Mouse (Mus musculus): Measurements from ENCODE around the gene Nudt21. TPM values are rescaled to one million over a fixed set of nuclear protein-coding genes. Genes with fewer than 3 reads are reported as not detected.

Gene Nudt21
- 112 TPM for polyA plus RNA-seq (2012; fragmentation: generic; extraction: Trizol)
- long read RNA-seq, experiment 1, full-length matches to known transcripts, result 275 of 306 reads
- long read RNA-seq, experiment 1, partial matches to known transcripts, result 9 of 306 reads
- long read RNA-seq, experiment 1, other reads (novel, unspliced or antisense), result 22 of 306 reads
- long read RNA-seq, experiment 2, full-length matches to known transcripts, result 300 of 316 reads
- long read RNA-seq, experiment 2, partial matches to known transcripts, result 5 of 316 reads
- long read RNA-seq, experiment 2, other reads (novel, unspliced or antisense), result 11 of 316 reads

- Histone ChIP-seq H3K4me3 (ENCODE audit: insufficient read depth, poor library complexity, severe bottlenecking) (peak within 1 kb of the TSS; percentile 68), H3K79me2 (ENCODE audit: control insufficient read depth, insufficient read depth) (peaks cover 67% of the 10 kb centered on the region), H3ac (ENCODE audit: control insufficient read depth, insufficient read length, low read depth) (peak within 1 kb of the TSS; percentile 93), H3K79me3 (ENCODE audit: low read depth) (peaks cover 50% of the 10 kb centered on the region), H3K27me3 (ENCODE audit: control insufficient read depth, insufficient read depth, insufficient read length) (no peaks in the 10 kb centered on the region), H3K36me3 (ENCODE audit: control insufficient read depth, insufficient read depth) (peaks cover 20% of the 10 kb centered on the region)
- no peak for TF ChIP-seq CTCF (IDR thresholded peaks at IDR 0.05; ENCODE audit: control insufficient read depth, insufficient read depth, insufficient read length)
- peak; percentile 88 for TF ChIP-seq CEBPB (IDR thresholded peaks at IDR 0.05; ENCODE audit: low read depth)
- no peak for TF ChIP-seq MAX (IDR thresholded peaks at IDR 0.05)
- no peak for TF ChIP-seq MYOD1 (IDR thresholded peaks at IDR 0.05; ENCODE audit: control insufficient read depth, insufficient read length, low read depth)
- TF ChIP-seq MYOG (IDR thresholded peaks at IDR 0.05; ENCODE audit: control insufficient read depth, extremely low read depth, insufficient read length), result no peak
- TF ChIP-seq USF1 (IDR thresholded peaks at IDR 0.05; ENCODE audit: low read depth), result peak; percentile 2
- TF ChIP-seq FOSL1 (IDR thresholded peaks at IDR 0.05; ENCODE audit: insufficient read depth, low read length, poor library complexity, severe bottlenecking), result no peak
Measured at GRCm38 (mm10) chr8:94036944-94037524, at the start of gene Nudt21, which contains the start of gene Ogfod1. Gene Nudt21, minus strand, starts transcription at chr8:94037031. Gene Ogfod1, plus strand, starts transcription at chr8:94037198.

- no peak overlapping the region for H3ac ChIP-seq (ENCODE audit: control insufficient read depth, insufficient read length, low read depth)
- TF ChIP-seq MYOG (IDR thresholded peaks at IDR 0.05; ENCODE audit: control insufficient read depth, extremely low read depth, insufficient read length), result no peak
- TF ChIP-seq FOSL1 (IDR thresholded peaks at IDR 0.05; ENCODE audit: insufficient read depth, low read length, poor library complexity, severe bottlenecking), result no peak
- no peak for TF ChIP-seq CEBPB (IDR thresholded peaks at IDR 0.05; ENCODE audit: low read depth)
- no peak for TF ChIP-seq CTCF (IDR thresholded peaks at IDR 0.05; ENCODE audit: control insufficient read depth, insufficient read depth, insufficient read length)
- TF ChIP-seq USF1 (IDR thresholded peaks at IDR 0.05; ENCODE audit: low read depth), result no peak
- no peak for TF ChIP-seq MAX (IDR thresholded peaks at IDR 0.05)
- H3K4me3 ChIP-seq (ENCODE audit: insufficient read depth, poor library complexity, severe bottlenecking), result no peak overlapping the region
- no peaks in the 10 kb centered on the region for H3K36me3 ChIP-seq (ENCODE audit: control insufficient read depth, insufficient read depth)
- no peaks in the 10 kb centered on the region for H3K27me3 ChIP-seq (ENCODE audit: control insufficient read depth, insufficient read depth, insufficient read length)
- no peaks in the 10 kb centered on the region for H3K79me3 ChIP-seq (ENCODE audit: low read depth)
- no peaks in the 10 kb centered on the region for H3K79me2 ChIP-seq (ENCODE audit: control insufficient read depth, insufficient read depth)
Measured at GRCm38 (mm10) chr8:94076461-94077192, 39.8 kb upstream of the Nudt21 start.

- Histone ChIP-seq H3K79me3 (ENCODE audit: low read depth) (no peaks in the 10 kb centered on the region), H3K36me3 (ENCODE audit: control insufficient read depth, insufficient read depth) (peaks cover 16% of the 10 kb centered on the region), H3ac (ENCODE audit: control insufficient read depth, insufficient read length, low read depth) (no peak overlapping the region), H3K27me3 (ENCODE audit: control insufficient read depth, insufficient read depth, insufficient read length) (no peaks in the 10 kb centered on the region), H3K79me2 (ENCODE audit: control insufficient read depth, insufficient read depth) (no peaks in the 10 kb centered on the region), H3K4me3 (ENCODE audit: insufficient read depth, poor library complexity, severe bottlenecking) (no peak overlapping the region)
- TF ChIP-seq MYOG (IDR thresholded peaks at IDR 0.05; ENCODE audit: control insufficient read depth, extremely low read depth, insufficient read length) (no peak), USF1 (IDR thresholded peaks at IDR 0.05; ENCODE audit: low read depth) (no peak), CTCF (IDR thresholded peaks at IDR 0.05; ENCODE audit: control insufficient read depth, insufficient read depth, insufficient read length) (no peak), CEBPB (IDR thresholded peaks at IDR 0.05; ENCODE audit: low read depth) (no peak), MAX (IDR thresholded peaks at IDR 0.05) (no peak), FOSL1 (IDR thresholded peaks at IDR 0.05; ENCODE audit: insufficient read depth, low read length, poor library complexity, severe bottlenecking) (no peak), MYOD1 (IDR thresholded peaks at IDR 0.05; ENCODE audit: control insufficient read depth, insufficient read length, low read depth) (no peak)
Measured at GRCm38 (mm10) chr8:94068793-94069192, 32.0 kb upstream of the Nudt21 start.

GRCm38 (mm10) chr8:94066121-94066863, 29.5 kb upstream of the Nudt21 start:
- Histone ChIP-seq H3K79me3 (ENCODE audit: low read depth) (no peaks in the 10 kb centered on the region), H3K79me2 (ENCODE audit: control insufficient read depth, insufficient read depth) (no peaks in the 10 kb centered on the region), H3K4me3 (ENCODE audit: insufficient read depth, poor library complexity, severe bottlenecking) (no peak overlapping the region), H3K27me3 (ENCODE audit: control insufficient read depth, insufficient read depth, insufficient read length) (no peaks in the 10 kb centered on the region), H3K36me3 (ENCODE audit: control insufficient read depth, insufficient read depth) (peaks cover 26% of the 10 kb centered on the region), H3ac (ENCODE audit: control insufficient read depth, insufficient read length, low read depth) (no peak overlapping the region)
- TF ChIP-seq CTCF (IDR thresholded peaks at IDR 0.05; ENCODE audit: control insufficient read depth, insufficient read depth, insufficient read length) (no peak), MAX (IDR thresholded peaks at IDR 0.05) (no peak), USF1 (IDR thresholded peaks at IDR 0.05; ENCODE audit: low read depth) (no peak), MYOD1 (IDR thresholded peaks at IDR 0.05; ENCODE audit: control insufficient read depth, insufficient read length, low read depth) (no peak), FOSL1 (IDR thresholded peaks at IDR 0.05; ENCODE audit: insufficient read depth, low read length, poor library complexity, severe bottlenecking) (no peak), CEBPB (IDR thresholded peaks at IDR 0.05; ENCODE audit: low read depth) (no peak)
